Mouse (Mus musculus): ENCODE data around the gene Pptc7. TPM values are rescaled to one million over a fixed set of nuclear protein-coding genes. Genes with fewer than 3 reads are reported as not detected.

Gene Pptc7
- polyA plus RNA-seq, 1 experiment from 2014 or later = 8.2 TPM

GRCm38 (mm10) chr5:122354492-122355067 lies 70.4 kb downstream of the Pptc7 start:
- peaks cover 10% of the 10 kb centered on the region; the same call in 1 of the 2 replicates for H3K36me3 ChIP-seq
- no peaks in the 10 kb centered on the region for H3K9me3 ChIP-seq (replicated peaks)
- peak overlapping the region; percentile 76 for H3K27ac ChIP-seq
- H3K4me3 ChIP-seq (replicated peaks) = peak overlapping the region; percentile 74
- WGBS = under 1% methylated on average over 50 of the region's 57 CpGs
- peak overlapping the region; percentile 76 for H3K4me2 ChIP-seq
- H3K4me1 ChIP-seq = peaks cover 14% of the 10 kb centered on the region
- H3K27me3 ChIP-seq = no peaks in the 10 kb centered on the region
- H3K9ac ChIP-seq = peak overlapping the region; percentile 77
- peak; percentile 89 for ATAC-seq (replicated peaks; ENCODE audit: low FRiP score)

GRCm38 (mm10) chr5:122371591-122372191 lies 87.5 kb downstream of the Pptc7 start, which contains the start of gene Gpn3:
Gpn3 (plus strand) TSS chr5:122371876.
- H3K9ac ChIP-seq = peak within 1 kb of the TSS; percentile 87
- H3K27me3 ChIP-seq = no peaks in the 10 kb centered on the region
- peaks cover 11% of the 10 kb centered on the region for H3K4me1 ChIP-seq
- H3K4me3 ChIP-seq (replicated peaks) = peak within 1 kb of the TSS; percentile 78
- no peaks in the 10 kb centered on the region for H3K9me3 ChIP-seq (replicated peaks)
- 2% methylated on average over 30 of the region's 46 CpGs for WGBS
- peak within 1 kb of the TSS; percentile 77 for H3K4me2 ChIP-seq
- H3K27ac ChIP-seq = peak within 1 kb of the TSS; percentile 98
- ATAC-seq (replicated peaks; ENCODE audit: low FRiP score) = peak; percentile 87
- H3K36me3 ChIP-seq = peaks cover 53% of the 10 kb centered on the region

GRCm38 (mm10) chr5:122372192-122372769 lies 88.1 kb downstream of the Pptc7 start, which contains the start of gene Fam216a:
Fam216a (minus strand) TSS chr5:122372364.
- Histone ChIP-seq H3K27ac (peak within 1 kb of the TSS; percentile 98), H3K4me1 (peaks cover 11% of the 10 kb centered on the region), H3K9me3 (replicated peaks) (no peaks in the 10 kb centered on the region), H3K9ac (peak within 1 kb of the TSS; percentile 87), H3K4me3 (replicated peaks) (peak within 1 kb of the TSS; percentile 78), H3K4me2 (peak within 1 kb of the TSS; percentile 77), H3K36me3 (peaks cover 53% of the 10 kb centered on the region), H3K27me3 (no peaks in the 10 kb centered on the region)
- WGBS = under 1% methylated on average over 53 of the region's 53 CpGs
- ATAC-seq (replicated peaks; ENCODE audit: low FRiP score) = peak; percentile 94

- Histone ChIP-seq H3K9me3 (replicated peaks) (no peaks in the 10 kb centered on the region), H3K27me3 (no peaks in the 10 kb centered on the region), H3K4me3 (replicated peaks) (peak overlapping the region; percentile 78), H3K36me3 (peaks cover 48% of the 10 kb centered on the region), H3K4me1 (peaks cover 11% of the 10 kb centered on the region), H3K27ac (peak overlapping the region; percentile 98), H3K4me2 (peak overlapping the region; percentile 77), H3K9ac (peak overlapping the region; percentile 87)
- no peak for ATAC-seq (replicated peaks; ENCODE audit: low FRiP score)
- WGBS = 10% methylated on average over 5 of the region's 5 CpGs
Observed at GRCm38 (mm10) chr5:122372878-122373277, 88.7 kb downstream of the Pptc7 start.

Other genes starting within 250 kb of the Pptc7 start
- 8.7 and 9.9 TPM in 2 replicates for gene Cux2, start 234.3 kb upstream of the Pptc7 start, polyA plus RNA-seq (2015; fragmentation: Nextera tagmentation; extraction: Ambion mirVana)
- 0.78 and 2.3 TPM in 2 replicates for gene Myl2, start 183.4 kb upstream of the Pptc7 start, polyA plus RNA-seq (2015; fragmentation: Nextera tagmentation; extraction: Ambion mirVana)
- 0.19 TPM in 1 of 2 replicates, not detected in the other for gene Ccdc63, start 143.5 kb upstream of the Pptc7 start, polyA plus RNA-seq (2015; fragmentation: Nextera tagmentation; extraction: Ambion mirVana)
- 257 and 264 TPM in 2 replicates for gene Ppp1cc, start 126.1 kb upstream of the Pptc7 start, polyA plus RNA-seq (2015; fragmentation: Nextera tagmentation; extraction: Ambion mirVana)
- gene Hvcn1, start 77.6 kb upstream of the Pptc7 start, polyA plus RNA-seq (2015; fragmentation: Nextera tagmentation; extraction: Ambion mirVana) = 12.2 and 14.3 TPM in 2 replicates
- 6.4 and 6.7 TPM in 2 replicates for gene Tctn1, start 19.9 kb upstream of the Pptc7 start, polyA plus RNA-seq (2015; fragmentation: Nextera tagmentation; extraction: Ambion mirVana)
- gene Rad9b, start 69.9 kb downstream of the Pptc7 start, polyA plus RNA-seq (2015; fragmentation: Nextera tagmentation; extraction: Ambion mirVana) = 9.6 and 11.9 TPM in 2 replicates
- 218 and 230 TPM in 2 replicates for gene Vps29, start 70.0 kb downstream of the Pptc7 start, polyA plus RNA-seq (2015; fragmentation: Nextera tagmentation; extraction: Ambion mirVana)
- gene Gpn3, start 87.5 kb downstream of the Pptc7 start, polyA plus RNA-seq (2015; fragmentation: Nextera tagmentation; extraction: Ambion mirVana) = 69.7 and 74.6 TPM in 2 replicates
- 57.6 and 63.6 TPM in 2 replicates for gene Fam216a, start 88.0 kb downstream of the Pptc7 start, polyA plus RNA-seq (2015; fragmentation: Nextera tagmentation; extraction: Ambion mirVana)
- 131 and 169 TPM in 2 replicates for gene Arpc3, start 107.5 kb downstream of the Pptc7 start, polyA plus RNA-seq (2015; fragmentation: Nextera tagmentation; extraction: Ambion mirVana)
- gene Anapc7, start 137.3 kb downstream of the Pptc7 start, polyA plus RNA-seq (2015; fragmentation: Nextera tagmentation; extraction: Ambion mirVana) = 44.4 and 46.9 TPM in 2 replicates
- 37.3 and 37.8 TPM in 2 replicates for gene Atp2a2, start 217.9 kb downstream of the Pptc7 start, polyA plus RNA-seq (2015; fragmentation: Nextera tagmentation; extraction: Ambion mirVana)

All from kidney, embryonic 15.5 days (tissue).